Mouse (Mus musculus) heart, adult 2 months (tissue): ENCODE measurements around the gene Ceacam19.

Experiments
- EP300 ChIP-seq: fragments of 200-500 bp; IDR thresholded peaks from 2 replicates; pipeline ENCODE4 v1.6.1; 2011; ENCODE audit warnings: low read depth, low read length, control low read depth; ENCODE audit not compliant: insufficient read depth
- POLR2A ChIP-seq: fragments of 200-500 bp; IDR thresholded peaks from 2 replicates; pipeline ENCODE4 v1.6.1; 2011; ENCODE audit warnings: mild to moderate bottlenecking, low read depth, low read length, control low read depth; ENCODE audit not compliant: insufficient read depth

GRCm38 (mm10) chr7:19914558-19914957 lies 26.8 kb upstream of the Ceacam19 start:
- TF ChIP-seq POLR2A (no peak), EP300 (no peak)
